Mouse (Mus musculus): ENCODE data around the gene Trim43b. TPM values are rescaled to one million over a fixed set of nuclear protein-coding genes. Genes with fewer than 3 reads are reported as not detected.

The Trim43b gene
- not detected for polyA plus RNA-seq (2014; fragmentation: Illumina TruSeq; extraction: RNeasy Lipid Tissue Mini Kit (QIAGEN cat#74804); ENCODE audit: low read depth, low replicate concordance)

GRCm38 (mm10) chr9:89092735-89093134 is at the start of gene Trim43b:
Trim43b (minus strand) TSS chr9:89092835.

Other genes with a start within 250 kb of the Trim43b start
- gene Bcl2a1a, start 135.9 kb downstream of the Trim43b start, polyA plus RNA-seq (2014; fragmentation: Illumina TruSeq; extraction: RNeasy Lipid Tissue Mini Kit (QIAGEN cat#74804); ENCODE audit: low read depth, low replicate concordance), result not detected
- gene Bcl2a1b, start 106.4 kb upstream of the Trim43b start, polyA plus RNA-seq (2014; fragmentation: Illumina TruSeq; extraction: RNeasy Lipid Tissue Mini Kit (QIAGEN cat#74804); ENCODE audit: low read depth, low replicate concordance), result 0.84 TPM
- not detected for gene Gm29094, start 106.5 kb upstream of the Trim43b start, polyA plus RNA-seq (2014; fragmentation: Illumina TruSeq; extraction: RNeasy Lipid Tissue Mini Kit (QIAGEN cat#74804); ENCODE audit: low read depth, low replicate concordance)
- 14.2 TPM for gene Mthfs, start 117.8 kb upstream of the Trim43b start, polyA plus RNA-seq (2014; fragmentation: Illumina TruSeq; extraction: RNeasy Lipid Tissue Mini Kit (QIAGEN cat#74804); ENCODE audit: low read depth, low replicate concordance)

All from heart, adult 10 weeks (tissue).